Mouse (Mus musculus): ENCODE data around the gene Olfr373. TPM values are rescaled to one million over a fixed set of nuclear protein-coding genes. Genes with fewer than 3 reads are reported as not detected.

Olfr373 gene
- total RNA-seq, 2 experiments from 2014 or later, result not detected

DNA sequence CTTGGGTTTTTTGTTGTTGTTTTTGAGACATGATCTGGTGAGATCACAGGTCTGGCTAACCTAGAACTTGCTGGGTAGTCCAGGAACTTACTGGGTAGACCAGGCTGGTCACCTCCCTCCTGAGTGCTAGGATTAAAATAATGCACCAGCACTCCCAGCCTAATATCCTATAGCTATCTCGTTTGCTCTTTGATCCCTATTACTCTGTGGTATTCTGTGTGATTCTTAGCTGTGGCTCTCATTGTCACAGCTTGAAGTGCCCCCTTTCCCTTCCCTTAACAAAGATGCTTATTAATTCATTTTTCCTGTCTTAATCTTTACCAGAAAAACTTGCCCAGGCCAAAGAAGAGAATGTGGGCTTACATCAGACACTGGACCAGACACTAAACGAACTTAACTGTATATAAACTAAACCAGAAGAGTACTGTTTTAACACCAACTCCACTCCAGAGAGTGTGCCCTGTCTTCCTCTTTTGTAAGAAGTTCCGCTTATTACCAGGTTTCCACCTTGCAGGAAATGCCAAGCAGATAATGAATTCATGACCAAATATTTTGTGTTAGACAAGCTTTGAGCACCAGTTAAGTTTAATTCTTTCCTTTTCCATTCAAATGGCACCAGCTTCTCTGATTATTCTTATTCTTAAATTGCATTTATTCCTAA is 68.6 kb downstream of the Olfr373 start:
- DNase-seq (ENCODE audit: extremely low spot score in 1 of 2, low spot score in 2 of 2), result no peak
- intact Hi-C loops (cut with DNase I), result no loop called here

More for the DNA sequence above, 68.6 kb downstream of the Olfr373 start:
- Histone ChIP-seq H3K4me3 (no peak overlapping the region), H3K27ac (no peak overlapping the region)
- TF ChIP-seq CTCF (IDR thresholded peaks at IDR 0.05), result no peak

Other genes with a start within 250 kb of the Olfr373 start
- gene Zfp709, start 201.2 kb upstream of the Olfr373 start, total RNA-seq (2021), result 10 to 100 TPM; 10.5 to 10.6 TPM
- gene Zfp882, start 174.6 kb upstream of the Olfr373 start, total RNA-seq (2021), result 10 to 100 TPM; 11.1 to 12.1 TPM
- gene Zfp617, start 174.5 kb upstream of the Olfr373 start, total RNA-seq (2021), result 10 to 100 TPM; 25.3 to 28.4 TPM
- 10 to 100 TPM; 15.0 to 15.3 TPM for gene Zfp961, start 132.1 kb upstream of the Olfr373 start, total RNA-seq (2021)
- gene Cyp4f18, start 73.6 kb upstream of the Olfr373 start, total RNA-seq (2021), result not detected
- gene Olfr372, start 42.0 kb upstream of the Olfr373 start, total RNA-seq (2021), result not detected
- not detected for gene Olfr374, start 23.9 kb downstream of the Olfr373 start, total RNA-seq (2021)
- 10 to 100 TPM; 24.9 to 29.7 TPM for gene Tpm4, start 51.8 kb downstream of the Olfr373 start, total RNA-seq (2021)
- gene Rab8a, start 78.0 kb downstream of the Olfr373 start, total RNA-seq (2021), result 10 to 100 TPM; 32.4 to 37.9 TPM
- gene Hsh2d, start 106.5 kb downstream of the Olfr373 start, total RNA-seq (2021), result not detected
- gene Cib3, start 129.7 kb downstream of the Olfr373 start, total RNA-seq (2021), result under 1 TPM in 1 of 2 experiments, not detected in 1; 0.33 TPM
- not detected for gene Gm11034, start 130.5 kb downstream of the Olfr373 start, total RNA-seq (2021)
- 10 to 100 TPM; 59.0 to 60.9 TPM for gene Fam32a, start 136.6 kb downstream of the Olfr373 start, total RNA-seq (2021)
- gene Ap1m1, start 156.8 kb downstream of the Olfr373 start, total RNA-seq (2021), result 10 to 100 TPM; 83.1 to 84.7 TPM
- gene Gm10282, start 222.1 kb downstream of the Olfr373 start, total RNA-seq (2021), result 1 to 10 TPM; 3.9 to 6.2 TPM
- 10 to 100 TPM; 17.1 to 32.3 TPM for gene Klf2, start 235.9 kb downstream of the Olfr373 start, total RNA-seq (2021)

All from left cerebral cortex, adult 2 months (tissue).